Mouse (Mus musculus): ENCODE data around the gene Thap11. TPM values are rescaled to one million over a fixed set of nuclear protein-coding genes. Genes with fewer than 3 reads are reported as not detected.

Gene Thap11
- total RNA-seq, 2 experiments from 2014 or later = 24.4 to 33.4 TPM

GRCm38 (mm10) chr8:105850014-105850413 lies 4.9 kb upstream of the Thap11 start:
- ATAC-seq (replicated peaks; ENCODE audit: low FRiP score, low TSS enrichment, poor library complexity, severe bottlenecking) = no peak

GRCm38 (mm10) chr8:105850611-105851010 lies 4.3 kb upstream of the Thap11 start:
- ATAC-seq (replicated peaks; ENCODE audit: low FRiP score, low TSS enrichment, poor library complexity, severe bottlenecking) = no peak

GRCm38 (mm10) chr8:105851651-105852143 lies 3.2 kb upstream of the Thap11 start:
- ATAC-seq (replicated peaks; ENCODE audit: low FRiP score, low TSS enrichment, poor library complexity, severe bottlenecking) = peak; percentile 78

- ATAC-seq (replicated peaks; ENCODE audit: low FRiP score, low TSS enrichment, poor library complexity, severe bottlenecking) = no peak
Observed at GRCm38 (mm10) chr8:105852146-105852729, 2.7 kb upstream of the Thap11 start.

- no peak for ATAC-seq (replicated peaks; ENCODE audit: low FRiP score, low TSS enrichment, poor library complexity, severe bottlenecking)
Observed at GRCm38 (mm10) chr8:105853178-105853577, 1.8 kb upstream of the Thap11 start, which contains the start of gene Cenpt. TSS of gene Cenpt (minus strand) at chr8:105853278.

GRCm38 (mm10) chr8:105854303-105854702 lies 629 bp upstream of the Thap11 start:
- ATAC-seq (replicated peaks; ENCODE audit: low FRiP score, low TSS enrichment, poor library complexity, severe bottlenecking) = no peak

- ATAC-seq (replicated peaks; ENCODE audit: low FRiP score, low TSS enrichment, poor library complexity, severe bottlenecking) = no peak
Observed at GRCm38 (mm10) chr8:105855248-105856167, 576 bp downstream of the Thap11 start.

GRCm38 (mm10) chr8:105856168-105856835 lies 1.4 kb downstream of the Thap11 start:
- no peak for ATAC-seq (replicated peaks; ENCODE audit: low FRiP score, low TSS enrichment, poor library complexity, severe bottlenecking)

GRCm38 (mm10) chr8:105858495-105858894 lies 3.6 kb downstream of the Thap11 start:
- no peak for ATAC-seq (replicated peaks; ENCODE audit: low FRiP score, low TSS enrichment, poor library complexity, severe bottlenecking)

GRCm38 (mm10) chr8:105859314-105859713 lies 4.4 kb downstream of the Thap11 start:
- ATAC-seq (replicated peaks; ENCODE audit: low FRiP score, low TSS enrichment, poor library complexity, severe bottlenecking) = peak; percentile 32

GRCm38 (mm10) chr8:105860143-105860981 lies 5.4 kb downstream of the Thap11 start, which contains the start of gene Nutf2:
TSS of gene Nutf2 (plus strand) at chr8:105860580.
- peak; percentile 91 for ATAC-seq (replicated peaks; ENCODE audit: low FRiP score, low TSS enrichment, poor library complexity, severe bottlenecking)

GRCm38 (mm10) chr8:105861951-105862350 lies 7.0 kb downstream of the Thap11 start:
- ATAC-seq (replicated peaks; ENCODE audit: low FRiP score, low TSS enrichment, poor library complexity, severe bottlenecking) = no peak

GRCm38 (mm10) chr8:105866364-105867029 lies 11.6 kb downstream of the Thap11 start:
- no peak for ATAC-seq (replicated peaks; ENCODE audit: low FRiP score, low TSS enrichment, poor library complexity, severe bottlenecking)

GRCm38 (mm10) chr8:105874301-105874700 lies 19.4 kb downstream of the Thap11 start:
- ATAC-seq (replicated peaks; ENCODE audit: low FRiP score, low TSS enrichment, poor library complexity, severe bottlenecking) = no peak

- peak; percentile 91 for ATAC-seq (replicated peaks; ENCODE audit: low FRiP score, low TSS enrichment, poor library complexity, severe bottlenecking)
Observed at GRCm38 (mm10) chr8:105880754-105881520, 26.0 kb downstream of the Thap11 start, which contains the start of gene Edc4. TSS of gene Edc4 (plus strand) at chr8:105880881.

- no peak for ATAC-seq (replicated peaks; ENCODE audit: low FRiP score, low TSS enrichment, poor library complexity, severe bottlenecking)
Observed at GRCm38 (mm10) chr8:105889756-105890465, 35.0 kb downstream of the Thap11 start.

GRCm38 (mm10) chr8:105890870-105891269 lies 35.9 kb downstream of the Thap11 start:
- ATAC-seq (replicated peaks; ENCODE audit: low FRiP score, low TSS enrichment, poor library complexity, severe bottlenecking) = no peak
